Mouse (Mus musculus) T-helper 17 cell (primary cell): ENCODE measurements around the gene Spata32.

Experiments
- in situ Hi-C, 2 experiments: fragments of 300-600 bp; cut with MboI, MseI; formaldehyde crosslinking; loops; 1 replicate in 1 of 2; 2 replicates in 1 of 2; pipeline ENCODE4 v1.15.1; 2025; ENCODE audit warnings: high pct_unique_total_duplicates in 2 of 2

Gene Spata32

DNA sequence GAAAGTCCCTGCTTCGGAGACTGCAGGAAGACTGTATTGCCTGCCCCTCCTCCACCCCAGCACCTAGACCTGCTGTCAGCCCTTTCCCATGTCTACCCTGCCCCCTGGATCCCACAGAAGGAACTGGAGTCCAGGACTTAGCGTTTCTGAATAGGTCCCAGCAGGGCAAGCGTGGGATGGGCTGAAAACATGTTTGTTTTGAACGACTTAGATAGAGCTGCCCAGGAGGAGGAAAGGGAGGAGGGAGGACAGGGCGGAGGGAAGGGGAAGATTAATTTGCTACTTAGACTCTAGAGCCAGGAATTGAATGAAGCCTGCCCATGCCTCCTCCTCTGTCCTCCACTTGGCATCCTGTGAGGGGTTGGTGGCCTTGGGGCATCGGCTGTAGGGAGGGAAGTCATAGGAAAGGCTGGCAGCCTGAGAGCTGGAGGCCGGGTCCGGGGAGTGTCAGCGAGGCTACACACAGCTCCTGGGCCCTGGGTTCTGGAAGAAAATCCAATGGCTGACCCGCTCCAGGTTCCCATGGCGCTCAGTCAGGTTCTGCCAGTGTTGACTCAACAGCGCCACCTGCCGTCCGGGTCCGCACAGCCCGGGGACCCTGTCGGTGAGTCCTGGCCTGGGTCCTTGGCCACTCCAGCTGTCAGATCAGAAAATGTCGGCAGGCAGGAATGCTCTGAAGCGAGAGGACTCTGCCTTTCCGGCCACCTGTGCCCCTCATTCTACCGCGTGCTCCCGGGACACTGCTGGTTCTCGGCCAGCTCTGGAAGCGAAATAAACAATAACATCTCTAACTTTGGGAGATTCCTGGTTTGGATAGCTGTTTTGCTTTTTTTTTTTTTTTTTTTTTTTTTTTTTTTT is 59.4 kb downstream of the Spata32 start:
- in situ Hi-C loops = loop anchor here in 1 of 2 experiments (5.0 kb wide), 1 partner anchor 57 kb away; the partner anchor contains the start of genes Acbd4 and Plcd3
